Mouse (Mus musculus) midbrain, embryonic 10.5 days (tissue): ENCODE data around the gene Sema3f. TPM values are rescaled to one million over a fixed set of nuclear protein-coding genes. Genes with fewer than 3 reads are reported as not detected.

Experiments used
- DNase-seq: peaks from one replicate; pipeline ENCODE4 v3.0.0-alpha.2; 2017; ENCODE audit warnings: low spot score
- H3K27ac ChIP-seq: fragments of 300-500 bp; sonication (generic); replicated peaks from 2 replicates; pipeline ENCODE4 v1.5.1; 2016; ENCODE audit warnings: mild to moderate bottlenecking
- H3K27me3 ChIP-seq: fragments of 300-500 bp; sonication (generic); 2 replicates; pipeline ENCODE4 v1.6.1; 2016; ENCODE audit warnings: low read depth, mild to moderate bottlenecking; ENCODE audit not compliant: poor library complexity, severe bottlenecking
- H3K36me3 ChIP-seq: fragments of 300-500 bp; sonication (generic); 2 replicates; pipeline ENCODE4 v1.6.1; 2016; ENCODE audit warnings: mild to moderate bottlenecking, moderate library complexity
- H3K4me1 ChIP-seq: fragments of 300-500 bp; sonication (generic); 2 replicates; pipeline ENCODE4 v1.6.1; 2016
- H3K4me3 ChIP-seq: fragments of 300-500 bp; sonication (generic); 2 replicates; pipeline ENCODE4 v1.5.1; 2016; ENCODE audit warnings: mild to moderate bottlenecking, moderate library complexity
- H3K9me3 ChIP-seq: fragments of 300-500 bp; sonication (generic); replicated peaks from 2 replicates; pipeline ENCODE4 v1.6.1; 2016; ENCODE audit warnings: mild to moderate bottlenecking
- WGBS: fragments of 180-500 bp; shearing (Covaris S2); methylation state at CpG from one replicate; pipeline ENCODE4 v1.1.7; 2016; 5-methylcytosine and 5-hydroxymethylcytosine counted together
- polyA plus RNA-seq: library from polyadenylated mRNA; unstranded; fragments of >200 nt; fragmentation: Nextera tagmentation; extraction: Ambion mirVana; gene quantifications from 2 replicates; pipeline ENCODE4 v1.2.1, GENCODE M21; 2016

Sema3f gene
- polyA plus RNA-seq, 1 experiment from 2014 or later, result 17.2 TPM

GRCm38 (mm10) chr9:107646975-107647374 is 63.3 kb downstream of the Sema3f start:
- Histone ChIP-seq H3K27me3 (0 out of 2 replicates have a peak, but pooled peaks cover 5% of the 10 kb centered on the region), H3K9me3 (no peaks in the 10 kb centered on the region), H3K4me1 (peaks cover 42% of the 10 kb centered on the region), H3K27ac (no peak overlapping the region), H3K4me3 (no peak overlapping the region), H3K36me3 (no peaks in the 10 kb centered on the region)
- no peak for DNase-seq
- 83% methylated on average over 6 of the region's 6 CpGs for WGBS

GRCm38 (mm10) chr9:107645577-107645976 is 64.7 kb downstream of the Sema3f start:
- H3K27me3 ChIP-seq, result 0 out of 2 replicates have a peak, but pooled peaks cover 5% of the 10 kb centered on the region
- H3K27ac ChIP-seq, result no peak overlapping the region
- peaks cover 42% of the 10 kb centered on the region for H3K4me1 ChIP-seq
- WGBS, result 9% methylated on average over 5 of the region's 5 CpGs
- H3K36me3 ChIP-seq, result no peaks in the 10 kb centered on the region
- DNase-seq, result peak; percentile 85
- H3K9me3 ChIP-seq, result no peaks in the 10 kb centered on the region
- H3K4me3 ChIP-seq, result no peak overlapping the region

- Histone ChIP-seq H3K4me1 (peaks cover 43% of the 10 kb centered on the region), H3K4me3 (peak overlapping the region; percentile 54; the same call in 1 of the 2 replicates), H3K27ac (peak overlapping the region; percentile 90), H3K27me3 (0 out of 2 replicates have a peak, but pooled peaks cover 5% of the 10 kb centered on the region), H3K9me3 (no peaks in the 10 kb centered on the region), H3K36me3 (no peaks in the 10 kb centered on the region)
- WGBS, result 52% methylated on average over 7 of the region's 7 CpGs
- DNase-seq, result no peak
These were observed 65.1 kb downstream of the Sema3f start for GRCm38 (mm10) chr9:107645153-107645510.

- WGBS, result 6% methylated on average over 35 of the region's 35 CpGs
- DNase-seq, result peak; percentile 94
- peak overlapping the region; percentile 90 for H3K27ac ChIP-seq
- H3K4me3 ChIP-seq, result peak overlapping the region; percentile 54
- H3K9me3 ChIP-seq, result no peaks in the 10 kb centered on the region
- no peaks in the 10 kb centered on the region for H3K36me3 ChIP-seq
- peaks cover 46% of the 10 kb centered on the region for H3K4me1 ChIP-seq
- 0 out of 2 replicates have a peak, but pooled peaks cover 5% of the 10 kb centered on the region for H3K27me3 ChIP-seq
These were observed 65.7 kb downstream of the Sema3f start for GRCm38 (mm10) chr9:107644495-107645152.

GRCm38 (mm10) chr9:107643544-107644214 is 66.6 kb downstream of the Sema3f start:
- 93% methylated on average over 13 of the region's 13 CpGs for WGBS
- no peak for DNase-seq
- no peaks in the 10 kb centered on the region for H3K9me3 ChIP-seq
- no peaks in the 10 kb centered on the region for H3K36me3 ChIP-seq
- H3K27me3 ChIP-seq, result 0 out of 2 replicates have a peak, but pooled peaks cover 5% of the 10 kb centered on the region
- H3K4me1 ChIP-seq, result peaks cover 53% of the 10 kb centered on the region
- peak overlapping the region; percentile 54 for H3K4me3 ChIP-seq
- peak overlapping the region; percentile 90 for H3K27ac ChIP-seq

- H3K9me3 ChIP-seq, result no peaks in the 10 kb centered on the region
- H3K27me3 ChIP-seq, result 0 out of 2 replicates have a peak, but pooled peaks cover 5% of the 10 kb centered on the region
- DNase-seq, result no peak
- H3K4me1 ChIP-seq, result peaks cover 69% of the 10 kb centered on the region
- WGBS, result 35% methylated on average over 8 of the region's 8 CpGs
- H3K4me3 ChIP-seq, result 0 out of 2 replicates have a peak overlapping the region, but pooled peaks have one; percentile 1
- no peaks in the 10 kb centered on the region for H3K36me3 ChIP-seq
- H3K27ac ChIP-seq, result peak overlapping the region; percentile 83
These were observed 68.6 kb downstream of the Sema3f start for GRCm38 (mm10) chr9:107641666-107642065.

GRCm38 (mm10) chr9:107640257-107640772 is 70.0 kb downstream of the Sema3f start:
- Histone ChIP-seq H3K27ac (peak overlapping the region; percentile 83), H3K4me3 (peak overlapping the region; percentile 9; the same call in 1 of the 2 replicates), H3K9me3 (no peaks in the 10 kb centered on the region), H3K4me1 (peaks cover 80% of the 10 kb centered on the region), H3K36me3 (no peaks in the 10 kb centered on the region), H3K27me3 (0 out of 2 replicates have a peak, but pooled peaks cover 4% of the 10 kb centered on the region)
- 30% methylated on average over 8 of the region's 8 CpGs for WGBS
- DNase-seq, result no peak

- Histone ChIP-seq H3K27ac (peak overlapping the region; percentile 98), H3K4me3 (peak overlapping the region; percentile 39), H3K4me1 (peaks cover 90% of the 10 kb centered on the region), H3K27me3 (no peaks in the 10 kb centered on the region), H3K9me3 (no peaks in the 10 kb centered on the region), H3K36me3 (peaks cover 14% of the 10 kb centered on the region)
- 12% methylated on average over 7 of the region's 7 CpGs for WGBS
- peak; percentile 89 for DNase-seq
These were observed 73.2 kb downstream of the Sema3f start for GRCm38 (mm10) chr9:107637070-107637469.

GRCm38 (mm10) chr9:107635279-107636028 is 74.8 kb downstream of the Sema3f start, which contains the start of gene Gnai2:
TSS of gene Gnai2 (minus strand) at chr9:107635367.
- 3% methylated on average over 38 of the region's 38 CpGs for WGBS
- peak; percentile 97 for DNase-seq
- Histone ChIP-seq H3K27me3 (no peaks in the 10 kb centered on the region), H3K9me3 (no peaks in the 10 kb centered on the region), H3K4me3 (peak within 1 kb of the TSS; percentile 94), H3K36me3 (peaks cover 19% of the 10 kb centered on the region), H3K27ac (peak within 1 kb of the TSS; percentile 98), H3K4me1 (peaks cover 90% of the 10 kb centered on the region)

GRCm38 (mm10) chr9:107634406-107635278 is 75.6 kb downstream of the Sema3f start:
- Histone ChIP-seq H3K9me3 (no peaks in the 10 kb centered on the region), H3K36me3 (peaks cover 19% of the 10 kb centered on the region), H3K4me1 (peaks cover 90% of the 10 kb centered on the region), H3K27ac (peak overlapping the region; percentile 98), H3K4me3 (peak overlapping the region; percentile 94), H3K27me3 (no peaks in the 10 kb centered on the region)
- under 1% methylated on average over 35 of the region's 35 CpGs for WGBS
- no peak for DNase-seq

- peak; percentile 53 for DNase-seq
- Histone ChIP-seq H3K27me3 (no peaks in the 10 kb centered on the region), H3K9me3 (no peaks in the 10 kb centered on the region), H3K4me3 (peak overlapping the region; percentile 94), H3K4me1 (peaks cover 90% of the 10 kb centered on the region), H3K27ac (peak overlapping the region; percentile 98), H3K36me3 (peaks cover 25% of the 10 kb centered on the region)
- WGBS, result 1% methylated on average over 15 of the region's 15 CpGs
These were observed 76.4 kb downstream of the Sema3f start for GRCm38 (mm10) chr9:107633661-107634405.
